Mouse (Mus musculus) CD4-positive, CD25-positive, alpha-beta regulatory T cell, adult 4 months (primary cell): Measurements from ENCODE around the gene Gm17349. TPM values are rescaled to one million over a fixed set of nuclear protein-coding genes. Genes with fewer than 3 reads are reported as not detected.
A peak's percentile ranks its signal among the peaks of the same experiment; 100 is the strongest.
"Not testable (repeated sequence)": the region's sequence is repeated elsewhere in the genome, so short reads cannot be mapped to it uniquely, and the experiment has no call there.

ENCODE experiments used
- ATAC-seq: one replicate; pipeline ENCODE4 v1.8.0; 2017
- polyA plus RNA-seq, 2 experiments: library from polyadenylated mRNA; unstranded; fragments of 100-300 nt; shearing (Covaris generic); gene quantifications; one replicate each; pipeline ENCODE4 v1.2.1; 2017

The Gm17349 gene
- not detected for polyA plus RNA-seq

- peak; percentile 21 for ATAC-seq
These were observed at the start of gene Gm17349 for GRCm38 (mm10) chr15:99705440-99706048. Gene Gm17349, minus strand, starts transcription at chr15:99705490.

DNA sequence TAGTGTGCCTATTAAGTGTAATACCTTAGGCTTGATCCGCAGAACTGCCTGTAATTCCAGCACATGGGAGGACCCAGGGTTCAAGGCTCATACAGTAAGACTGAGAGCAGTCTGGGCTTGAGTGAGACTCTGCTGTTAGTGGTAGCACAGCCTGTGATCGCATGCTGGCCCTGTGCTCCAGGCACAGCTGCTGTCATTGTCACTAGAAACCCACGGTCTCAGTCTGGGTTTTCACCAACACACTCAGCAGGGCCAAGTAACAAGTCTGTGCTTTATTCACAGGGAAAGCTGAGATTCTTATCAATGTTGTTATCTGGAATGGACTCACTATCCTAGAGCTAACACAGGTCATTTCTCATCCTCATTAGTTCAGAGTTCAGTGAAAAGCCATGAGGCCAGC is 48.9 kb upstream of the Gm17349 start:
- no peak for ATAC-seq

DNA sequence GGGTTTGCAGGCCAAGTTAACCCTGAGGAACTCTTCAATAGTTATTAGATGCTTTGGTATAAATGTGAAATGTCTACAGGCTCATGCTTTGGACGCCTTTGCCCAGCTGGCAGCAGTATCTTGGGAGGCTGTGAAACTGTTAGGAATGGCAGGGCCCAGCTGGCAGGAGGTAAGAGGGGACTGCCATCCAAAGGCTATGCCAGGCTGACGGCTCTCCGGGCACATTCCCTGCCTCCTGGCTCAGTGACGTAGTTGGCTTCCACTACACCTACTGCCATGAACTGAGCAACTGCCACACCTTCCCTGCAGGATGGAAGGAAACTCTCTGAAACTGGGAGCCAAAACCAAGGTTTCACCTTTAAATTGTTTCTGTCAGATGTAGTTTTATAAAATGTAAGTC is 34.9 kb upstream of the Gm17349 start:
- no peak for ATAC-seq

GRCm38 (mm10) chr15:99736675-99737074 is 31.4 kb upstream of the Gm17349 start:
- ATAC-seq: no peak

GRCm38 (mm10) chr15:99735631-99736030 is 30.3 kb upstream of the Gm17349 start:
- no peak for ATAC-seq

DNA sequence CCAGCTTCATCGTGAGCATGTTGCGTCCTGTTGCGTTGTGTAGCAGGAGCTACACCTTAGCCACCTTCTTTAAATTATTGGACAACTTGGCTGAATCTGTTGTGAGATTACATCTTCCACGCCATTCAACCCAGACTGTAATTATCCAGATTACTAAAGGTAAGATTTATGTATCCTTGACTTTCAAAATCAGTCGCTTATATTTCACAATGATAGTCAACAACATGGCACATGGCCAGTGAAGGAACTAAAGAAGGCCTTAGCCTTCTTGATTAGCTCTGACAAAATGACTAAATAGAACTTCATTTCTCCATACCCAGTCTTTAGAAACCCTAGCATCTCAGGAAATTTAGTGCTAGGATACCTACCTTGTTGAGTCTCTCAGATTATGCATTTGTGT is 27.9 kb upstream of the Gm17349 start:
- ATAC-seq: no peak

- ATAC-seq: no peak
These were observed 26.4 kb upstream of the Gm17349 start for GRCm38 (mm10) chr15:99731678-99732077.

GRCm38 (mm10) chr15:99731167-99731566 is 25.9 kb upstream of the Gm17349 start:
- ATAC-seq: no peak

GRCm38 (mm10) chr15:99729056-99729783 is 23.9 kb upstream of the Gm17349 start:
- ATAC-seq: no peak

GRCm38 (mm10) chr15:99728211-99728610 is 22.9 kb upstream of the Gm17349 start:
- no peak for ATAC-seq

- no peak for ATAC-seq
These were observed 22.2 kb upstream of the Gm17349 start for GRCm38 (mm10) chr15:99727525-99727924.

DNA sequence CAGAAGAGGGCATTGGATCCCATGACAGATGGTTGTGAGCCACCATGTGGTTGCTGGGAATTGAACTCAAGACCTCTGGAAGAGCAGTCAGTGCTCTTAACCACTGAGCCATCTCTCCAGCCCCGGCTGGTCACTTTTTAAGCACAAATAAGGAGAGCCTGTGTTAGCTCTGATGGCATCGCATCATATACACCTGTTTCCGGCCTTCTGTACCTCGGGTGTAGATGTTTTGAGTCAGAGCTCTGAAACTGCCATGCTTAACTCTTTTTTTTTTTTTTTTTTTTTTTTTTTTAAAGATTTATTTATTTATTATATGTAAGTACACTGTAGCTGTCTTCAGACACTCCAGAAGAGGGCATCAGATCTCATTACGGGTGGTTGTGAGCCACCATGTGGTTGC is 21.7 kb upstream of the Gm17349 start:
- ATAC-seq: not testable (repeated sequence)

DNA sequence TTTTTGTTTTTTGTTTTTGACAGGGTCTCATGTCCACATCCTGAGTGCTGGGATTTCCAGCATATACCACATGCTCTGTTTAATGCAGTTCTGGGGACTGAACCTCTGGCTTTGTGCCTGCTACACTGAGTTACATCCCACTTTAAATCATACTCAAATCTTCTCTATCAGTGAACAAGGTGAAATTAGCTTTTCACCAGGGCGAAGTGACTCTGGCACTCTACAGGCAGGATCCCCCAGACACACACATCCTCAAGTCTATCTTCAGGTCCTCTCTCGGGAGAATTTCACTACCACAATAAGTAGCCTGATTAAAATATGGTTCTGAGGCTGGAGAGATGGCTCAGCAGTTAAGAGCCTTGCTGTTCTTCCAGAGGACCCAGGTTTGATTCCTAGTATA is 21.3 kb upstream of the Gm17349 start:
- no peak for ATAC-seq

- peak; percentile 87 for ATAC-seq
These were observed 20.3 kb upstream of the Gm17349 start, which contains the start of gene Cox14 for GRCm38 (mm10) chr15:99725341-99726155. Gene Cox14, plus strand, starts transcription at chr15:99725618.

GRCm38 (mm10) chr15:99724292-99725021 is 19.2 kb upstream of the Gm17349 start:
- ATAC-seq: no peak

DNA sequence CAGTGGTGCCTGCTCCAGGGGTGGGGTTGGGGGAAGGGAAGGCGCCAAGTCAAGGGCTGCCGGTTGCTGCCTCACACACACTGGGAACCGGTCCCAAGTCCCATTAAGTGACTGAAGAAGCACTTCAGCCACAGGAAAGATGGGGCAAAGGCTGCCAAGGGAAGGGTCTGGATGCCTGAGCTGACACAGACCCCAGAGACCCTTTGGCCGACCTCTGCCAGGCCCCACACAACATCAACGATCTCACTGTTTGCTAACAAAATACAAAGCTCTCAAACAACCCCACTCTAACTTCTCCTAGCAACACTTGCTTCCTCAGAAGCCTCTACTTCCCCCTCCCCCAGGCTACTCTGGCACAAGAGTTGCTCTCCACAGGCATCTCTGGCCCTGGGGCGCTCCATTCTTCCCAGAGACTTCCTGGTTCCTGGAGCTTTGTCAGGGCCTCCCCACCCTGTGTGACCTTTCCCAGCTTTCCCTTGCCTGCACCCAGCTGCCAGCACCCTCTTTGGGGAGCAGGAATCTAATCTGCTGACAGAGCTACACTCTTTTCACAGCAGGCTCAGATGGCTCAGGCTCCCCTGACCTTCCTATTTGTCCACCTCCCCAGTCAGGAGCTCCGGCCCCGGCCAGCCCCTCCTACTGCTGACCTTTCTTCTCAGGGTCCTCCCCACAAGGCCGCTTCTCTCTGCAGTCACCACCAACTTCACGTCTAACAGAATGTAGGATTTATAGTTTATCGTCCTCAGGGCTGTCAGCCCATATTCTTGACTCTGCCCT is 18.4 kb upstream of the Gm17349 start:
- ATAC-seq: no peak

- no peak for ATAC-seq
These were observed 17.8 kb upstream of the Gm17349 start for GRCm38 (mm10) chr15:99723120-99723514.

GRCm38 (mm10) chr15:99721921-99722743 is 16.8 kb upstream of the Gm17349 start:
- no peak for ATAC-seq

GRCm38 (mm10) chr15:99719865-99720264 is 14.6 kb upstream of the Gm17349 start:
- ATAC-seq: no peak

DNA sequence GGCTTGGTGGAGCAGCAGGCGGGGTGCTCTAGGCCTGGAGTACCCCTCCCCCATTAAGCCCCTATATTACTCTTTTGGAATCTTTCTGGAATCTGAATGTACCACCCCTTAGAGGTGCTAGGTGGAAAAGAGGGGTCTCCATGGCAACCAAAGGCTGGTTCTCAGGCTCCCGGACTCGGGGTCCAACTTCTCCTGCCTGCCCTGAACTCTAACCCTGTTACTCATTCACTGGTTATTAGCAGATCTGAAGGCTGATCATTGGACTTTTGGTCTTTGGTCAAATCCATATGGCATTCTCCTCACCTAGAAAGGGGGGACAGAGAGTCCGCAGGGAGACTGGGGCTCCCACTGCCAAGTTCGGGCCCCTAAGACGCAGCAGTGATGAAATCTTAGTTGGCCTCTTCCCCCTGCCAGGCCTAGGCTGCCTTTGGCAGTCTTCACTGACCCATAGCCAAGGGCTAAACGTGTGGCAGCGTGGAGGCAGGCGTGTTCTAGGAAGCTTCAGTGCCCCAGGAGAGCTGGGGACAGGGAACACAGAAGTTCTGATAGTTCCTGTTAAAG is 13.3 kb upstream of the Gm17349 start:
- ATAC-seq: no peak
